Mouse (Mus musculus) brain, embryonic 14.5 days (tissue): ENCODE results near the gene Gm10912.
"Not testable (repeated sequence)": the region's sequence is repeated elsewhere in the genome, so short reads cannot be mapped to it uniquely, and the experiment has no call there.

Source experiments
- CTCF ChIP-seq: fragments of 200-500 bp; IDR thresholded peaks from 2 replicates; pipeline ENCODE4 v1.5.1; 2012; ENCODE audit warnings: inconsistent platforms, mild to moderate bottlenecking, moderate library complexity, borderline replicate concordance; ENCODE audit not compliant: insufficient read depth, insufficient read length; ENCODE audit errors: extremely low read depth
- POLR2A ChIP-seq: fragments of 200-500 bp; IDR thresholded peaks from 2 replicates; pipeline ENCODE4 v1.6.1; 2012; ENCODE audit warnings: mild to moderate bottlenecking, inconsistent platforms, borderline replicate concordance; ENCODE audit not compliant: poor library complexity, insufficient read depth, insufficient read length, severe bottlenecking; ENCODE audit errors: extremely low read depth

- not testable (repeated sequence) for TF ChIP-seq CTCF, POLR2A
Measured at GRCm38 (mm10) chr2:104084027-104084426, 18.4 kb downstream of the Gm10912 start.
